Mouse (Mus musculus) spleen, postnatal 4 days (tissue): ENCODE data around the gene Olfr1396.
A peak's percentile ranks its signal among the peaks of the same experiment; 100 is the strongest.

ENCODE experiments used
- DNase-seq, 2 experiments: peaks; one replicate each; pipeline ENCODE4 v3.0.0; 2022; ENCODE audit warnings: low spot score in 2 of 2

Gene Olfr1396

GRCm38 (mm10) chr11:49114774-49115173, at the start of gene Olfr1396:
Gene Olfr1396, minus strand, starts transcription at chr11:49114874.
- DNase-seq: no peak

DNA sequence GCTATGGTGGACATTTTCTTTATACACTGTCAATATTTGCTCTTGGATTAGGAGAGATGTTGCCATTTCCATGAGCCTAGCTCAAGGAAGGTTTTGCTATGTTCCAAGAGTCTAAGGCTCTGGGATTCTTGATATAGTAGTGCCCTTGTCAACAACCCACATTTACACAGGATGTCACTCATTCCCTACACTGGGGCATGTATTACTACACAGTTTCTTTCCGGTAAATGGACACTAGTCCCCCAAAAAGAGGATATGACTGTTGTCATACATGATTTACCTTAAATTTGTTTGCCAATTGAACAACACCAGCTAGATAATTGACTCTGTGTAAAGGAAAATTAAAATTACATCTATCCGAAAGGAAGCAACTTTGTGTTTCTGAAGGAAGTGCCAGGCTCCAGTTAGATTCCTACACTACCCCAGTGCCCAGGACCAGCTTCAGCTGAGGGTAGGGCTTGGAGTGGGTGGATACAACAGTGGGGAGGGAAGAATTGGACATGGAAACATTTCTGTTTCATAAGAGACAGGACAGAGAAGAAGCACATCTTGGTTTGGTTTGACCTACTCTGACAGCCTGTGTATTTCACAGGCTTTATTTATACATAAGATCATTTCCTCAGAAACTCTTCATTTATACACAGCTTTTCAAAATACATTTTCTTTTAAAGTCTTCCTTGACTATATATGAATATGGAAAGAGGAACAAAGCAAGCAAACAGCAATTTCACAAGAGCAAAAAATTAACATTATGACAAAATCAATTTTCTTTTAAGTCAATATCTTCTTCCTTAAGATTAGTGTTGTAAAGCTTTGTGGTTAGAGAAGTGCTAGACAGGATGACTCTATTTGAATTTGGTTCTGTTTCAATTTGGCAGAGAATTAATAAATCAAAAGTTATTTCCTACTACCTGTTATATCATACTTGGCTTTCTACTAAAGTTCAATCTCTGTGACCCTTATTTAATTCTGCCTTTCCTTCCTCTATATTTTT, 42.4 kb upstream of the Olfr1396 start:
- DNase-seq: no peak

DNA sequence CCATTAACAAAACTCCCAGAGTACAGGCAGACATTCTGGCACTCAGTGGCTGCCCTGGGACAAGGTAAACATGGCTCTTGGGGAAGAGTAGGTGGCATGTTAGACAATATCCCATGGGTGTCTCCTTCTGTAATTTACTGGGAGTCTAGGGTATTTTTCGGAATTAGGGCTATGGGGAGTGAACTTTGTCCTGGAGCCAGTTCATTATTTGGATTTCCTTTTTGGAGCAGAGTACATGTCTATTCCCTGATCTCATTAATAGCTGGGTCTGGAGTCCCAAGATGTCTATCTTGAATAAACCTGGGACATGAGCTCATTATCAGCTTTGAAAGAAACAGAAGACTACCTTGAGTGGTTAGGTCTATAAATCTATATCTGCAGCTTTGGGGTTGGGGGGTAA, 39.4 kb upstream of the Olfr1396 start, which contains the start of gene Olfr1394:
Gene Olfr1394 (plus strand): TSS at position 301 of the 400 bp plus-strand sequence.
- no peak for DNase-seq

DNA sequence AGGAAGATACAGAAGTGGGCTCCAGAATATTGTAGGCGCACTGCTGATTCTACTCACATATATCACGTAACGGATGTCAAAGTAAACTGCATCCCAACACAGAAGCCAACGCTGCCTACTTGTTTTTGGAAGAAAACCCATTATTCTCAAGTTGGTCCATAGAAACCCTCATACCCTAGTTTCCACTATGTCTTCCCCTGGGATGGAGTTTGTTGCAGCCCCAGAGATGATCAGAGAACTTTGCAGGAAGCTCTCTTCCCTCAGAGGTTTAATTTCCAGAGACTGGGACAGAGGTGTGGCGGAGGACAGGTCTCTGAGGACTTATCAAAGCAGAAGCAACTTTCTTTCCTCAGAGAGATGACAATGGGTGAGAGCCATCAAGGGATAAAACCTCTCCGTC, 27.3 kb upstream of the Olfr1396 start, which contains the start of gene Olfr1395:
Gene Olfr1395 (plus strand): TSS at position 301 of the 400 bp plus-strand sequence.
- DNase-seq: no peak

- DNase-seq: no peak
These were observed 9.5 kb upstream of the Olfr1396 start for GRCm38 (mm10) chr11:49124169-49124568.

- DNase-seq: no peak
These were observed 5.0 kb upstream of the Olfr1396 start for GRCm38 (mm10) chr11:49119635-49120034.

DNA sequence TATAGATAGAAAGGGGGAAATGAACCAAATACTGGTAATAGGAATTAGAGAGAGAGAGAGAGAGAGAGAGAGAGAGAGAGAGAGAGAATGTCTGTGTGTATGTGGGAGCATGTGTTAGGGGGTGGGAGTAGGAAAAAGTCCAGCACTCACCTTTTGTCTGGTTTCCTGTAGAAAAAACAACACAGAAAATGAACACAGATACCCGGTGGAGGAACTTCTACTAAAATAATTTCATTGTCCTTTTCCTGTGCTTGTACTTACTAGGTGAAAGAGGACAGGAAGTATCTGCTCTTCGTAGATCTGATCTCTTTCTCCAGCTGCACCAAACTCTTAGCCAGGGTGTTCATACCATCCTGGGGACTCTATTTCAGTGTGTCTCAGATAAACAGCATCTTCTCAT, 516 bp downstream of the Olfr1396 start:
- DNase-seq: no peak

DNA sequence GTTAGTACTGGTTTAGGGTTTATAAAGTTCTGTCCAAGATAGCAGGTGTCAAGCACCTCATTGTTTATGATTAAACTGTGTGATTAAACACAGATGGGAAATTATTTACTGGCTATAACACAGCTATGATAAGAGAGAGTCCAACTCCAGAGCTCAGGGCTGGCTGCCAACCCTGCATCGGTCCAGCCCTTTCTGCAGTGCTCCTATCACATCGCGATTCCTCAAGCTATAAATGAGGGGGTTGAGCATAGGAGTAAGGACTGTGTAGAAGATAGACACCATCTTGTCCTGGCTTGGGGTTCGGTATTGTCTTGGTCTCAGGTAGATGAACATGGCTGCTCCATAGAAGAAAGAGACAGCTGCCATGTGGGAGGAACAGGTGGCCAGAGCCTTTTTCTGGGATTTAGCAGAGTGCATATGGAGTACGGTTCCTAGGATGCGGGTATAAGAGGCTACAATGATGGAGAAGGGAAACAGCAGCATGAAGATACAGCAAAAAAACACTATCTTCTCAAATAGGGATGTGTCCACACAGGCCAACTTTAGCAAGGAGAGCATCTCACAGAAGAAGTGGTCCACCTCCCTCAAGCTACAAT, 2.0 kb downstream of the Olfr1396 start:
- DNase-seq: no peak

DNA sequence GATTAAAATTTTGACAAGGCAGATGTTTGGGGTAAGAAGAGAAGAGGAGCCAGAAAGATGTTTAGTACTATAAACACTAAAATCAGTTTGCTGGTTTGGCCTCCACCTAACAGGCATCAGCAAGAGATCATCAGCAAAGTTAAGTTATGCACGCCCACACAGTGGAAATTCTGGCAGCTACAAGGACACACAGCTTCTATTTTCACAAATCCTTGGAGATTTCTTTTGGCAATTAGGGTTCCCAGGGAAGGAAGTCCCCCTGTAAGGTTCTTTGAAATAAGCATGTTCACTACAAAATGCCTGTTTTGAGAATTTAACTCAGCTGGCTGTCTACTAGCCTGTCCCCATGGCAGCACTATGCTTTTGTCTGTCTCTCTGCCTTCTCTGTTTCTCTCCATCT, 3.7 kb downstream of the Olfr1396 start:
- DNase-seq: no peak

GRCm38 (mm10) chr11:49108833-49109232, 5.8 kb downstream of the Olfr1396 start:
- DNase-seq: no peak

DNA sequence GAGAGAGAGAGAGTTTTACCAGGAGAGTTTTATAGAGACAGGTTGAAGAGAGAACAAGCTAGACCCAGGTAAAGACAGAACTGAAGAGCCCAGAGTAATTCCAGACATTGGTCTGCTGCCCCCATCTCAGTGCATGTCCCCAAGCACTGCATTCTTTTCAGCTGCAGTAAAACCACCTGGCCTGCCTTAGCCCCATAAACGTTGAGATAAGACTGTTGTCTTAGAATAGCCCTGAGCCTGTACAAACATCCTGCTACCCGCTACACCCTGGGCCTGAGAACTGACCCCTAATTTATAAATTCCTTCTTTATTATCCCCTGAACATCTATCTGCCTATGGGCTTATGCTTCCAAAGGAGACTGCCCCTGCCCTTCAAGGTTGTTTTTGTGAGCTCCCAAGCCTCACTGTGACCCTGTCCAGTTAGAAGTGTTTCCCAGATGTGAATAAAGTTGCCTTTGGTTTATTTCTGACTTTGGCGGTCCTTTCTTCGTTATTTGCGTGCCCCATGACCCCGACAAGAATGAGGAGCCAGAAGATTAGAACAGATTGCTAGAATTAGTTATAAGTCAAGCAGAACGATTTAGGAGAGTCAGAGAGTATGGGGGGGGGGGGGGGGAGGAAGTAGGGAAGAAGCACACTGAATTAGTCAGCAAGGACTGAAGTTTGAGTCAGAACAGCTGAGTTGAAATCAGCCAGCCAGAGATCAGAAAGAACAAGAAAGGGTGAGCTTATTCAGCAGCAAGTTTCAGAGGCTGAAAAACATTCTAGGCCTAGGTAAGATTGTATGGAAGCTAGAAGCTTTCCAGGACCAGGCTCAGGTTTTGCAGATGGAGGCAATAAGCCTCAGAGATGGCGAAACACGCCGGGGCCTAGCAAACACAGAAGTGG, 6.8 kb downstream of the Olfr1396 start:
- no peak for DNase-seq

DNA sequence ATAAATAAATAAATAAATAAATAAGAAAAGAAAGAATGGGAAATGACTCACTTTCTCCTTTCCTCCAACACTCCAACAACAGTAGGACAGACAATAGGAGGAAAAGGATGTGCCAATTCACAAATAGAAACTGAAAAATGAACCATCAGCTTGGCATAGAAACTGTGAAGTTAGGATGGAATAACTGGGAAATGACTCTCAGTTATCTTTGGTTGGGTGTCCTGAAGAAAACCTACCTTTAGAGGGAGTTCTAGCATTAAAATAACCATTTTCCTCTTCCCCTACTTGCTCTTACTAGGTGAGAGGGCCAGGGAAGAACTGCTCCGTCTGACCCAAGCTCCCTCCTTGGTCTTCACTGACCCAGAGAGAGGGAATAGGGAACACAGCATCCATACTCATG, 8.9 kb downstream of the Olfr1396 start:
- DNase-seq: no peak

GRCm38 (mm10) chr11:49103047-49103693, 11.5 kb downstream of the Olfr1396 start:
- peak; percentile 85 to 97 for DNase-seq

GRCm38 (mm10) chr11:49101500-49101899, 13.2 kb downstream of the Olfr1396 start:
- no peak for DNase-seq

DNA sequence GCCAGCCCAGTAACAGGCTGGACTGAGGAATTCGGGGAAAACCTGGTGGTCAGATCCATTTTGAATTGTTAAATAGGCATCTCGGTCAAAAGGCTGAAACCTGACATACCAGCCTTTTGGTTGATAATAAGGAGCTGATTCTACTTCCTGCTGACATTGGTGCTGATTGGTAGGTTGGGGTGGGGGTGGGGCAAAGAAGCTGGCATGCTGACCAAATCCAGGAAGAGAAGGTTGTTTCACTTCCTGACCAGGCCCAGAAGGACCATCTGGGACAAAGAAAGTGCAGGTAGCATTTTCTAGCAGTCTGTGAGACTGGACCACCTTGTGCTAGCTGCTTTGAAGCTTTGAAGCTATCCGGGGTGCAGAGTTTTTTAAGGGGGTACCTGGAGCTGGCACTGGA, 14.3 kb downstream of the Olfr1396 start:
- no peak for DNase-seq

GRCm38 (mm10) chr11:49095367-49095766, 19.3 kb downstream of the Olfr1396 start:
- DNase-seq: peak in 1 of 2 experiments; percentile 47

DNA sequence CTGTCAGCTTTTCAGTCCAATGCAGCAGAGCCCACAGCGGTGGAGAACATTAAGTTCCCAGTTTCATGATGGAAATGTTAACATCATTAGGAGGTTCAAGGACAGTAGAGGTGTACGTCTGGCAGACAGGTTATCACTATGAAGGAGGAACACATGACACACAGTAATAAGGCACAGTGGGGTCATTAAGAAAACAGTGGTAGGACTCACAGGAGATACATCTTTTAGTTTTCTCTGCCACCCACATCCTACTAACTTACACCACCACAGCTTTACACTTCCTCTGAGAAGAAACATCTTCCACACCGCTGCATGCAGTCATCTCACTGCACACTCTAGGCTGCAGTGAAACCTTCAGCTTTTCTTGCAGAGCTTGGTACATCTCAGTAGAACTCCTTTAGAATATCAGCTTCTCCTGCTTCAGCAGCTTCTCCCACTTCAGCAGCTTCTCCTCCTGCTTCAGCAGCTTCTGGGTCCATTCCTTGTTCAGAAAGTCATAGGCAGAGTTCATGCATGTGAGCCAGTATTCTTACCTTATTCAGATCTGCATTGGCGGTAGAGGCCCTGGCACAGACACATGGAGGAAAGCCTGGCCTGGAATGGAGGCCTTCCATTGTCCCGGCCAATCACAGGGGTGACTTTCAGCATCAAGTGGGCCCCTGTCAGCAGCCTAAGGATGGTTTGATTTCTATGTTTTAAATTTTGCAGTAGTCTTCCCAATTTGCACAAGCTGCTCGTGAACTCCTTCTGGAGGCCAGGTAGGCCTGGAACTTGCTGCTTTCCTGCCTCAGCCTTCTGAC, 20.6 kb downstream of the Olfr1396 start:
- peak in 1 of 2 experiments; percentile 52 for DNase-seq

DNA sequence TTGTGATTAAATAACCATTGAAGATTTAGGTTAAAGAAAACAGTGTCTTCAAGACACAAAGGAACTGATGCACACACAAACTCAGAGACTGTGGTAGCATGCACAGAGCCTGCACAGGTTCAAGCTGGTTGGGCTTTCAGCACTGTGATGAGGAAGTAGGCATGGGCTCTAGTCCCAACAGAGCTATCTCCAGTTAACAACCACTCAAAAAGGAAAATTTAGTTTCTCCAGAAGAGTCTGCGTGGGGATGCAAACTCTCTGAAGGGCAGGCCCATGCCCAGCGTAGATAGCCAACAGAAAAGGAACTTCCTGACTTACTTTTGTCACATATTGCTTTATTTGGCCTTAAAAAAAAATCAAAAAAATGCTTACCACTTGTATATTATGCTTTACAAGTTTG, 21.9 kb downstream of the Olfr1396 start:
- peak in 1 of 2 experiments; percentile 35 for DNase-seq

DNA sequence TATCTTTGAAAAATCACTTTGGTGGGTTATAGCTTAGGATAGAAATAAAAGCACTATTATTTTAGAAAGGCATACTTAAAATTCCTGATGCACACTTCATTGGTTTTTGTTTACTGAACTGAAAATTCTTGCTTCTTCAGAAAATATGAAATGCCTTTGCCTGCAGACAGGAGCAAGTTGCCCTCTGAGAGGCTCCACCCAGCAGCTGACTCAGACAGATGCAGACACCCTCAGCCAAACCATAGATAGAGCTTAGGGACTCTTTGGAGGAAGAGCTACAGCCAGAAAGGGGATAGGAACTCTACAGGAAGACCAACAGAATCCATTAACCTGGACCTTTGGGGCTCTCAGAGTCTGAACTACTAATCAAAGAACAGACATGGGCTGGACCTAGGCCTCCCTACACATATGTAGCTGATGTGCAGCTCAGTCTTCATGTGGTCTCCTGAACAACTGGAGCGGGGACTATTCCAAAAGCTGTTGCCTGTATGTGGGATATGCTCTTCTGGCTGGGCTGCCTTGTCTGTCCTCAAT, 22.6 kb downstream of the Olfr1396 start:
- DNase-seq: peak in 1 of 2 experiments; percentile 52

DNA sequence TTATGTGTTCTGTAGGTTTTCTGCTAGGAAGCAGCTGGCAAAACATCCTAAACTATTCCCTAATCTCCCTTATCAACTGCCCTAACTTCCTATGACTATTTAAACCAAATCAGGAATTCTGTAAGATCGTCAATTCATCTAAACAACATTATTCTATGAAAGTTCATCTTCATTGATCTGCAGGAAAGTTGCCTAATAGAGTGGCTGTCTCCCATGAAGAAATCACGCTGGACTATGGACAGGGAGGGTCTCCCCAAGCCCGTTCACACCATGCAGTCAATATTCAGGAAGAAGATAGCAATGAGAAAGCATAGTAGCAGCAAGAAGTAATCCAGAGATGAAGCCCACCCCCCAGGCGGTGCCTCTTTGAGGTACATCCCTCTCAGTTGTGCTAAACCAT, 23.5 kb downstream of the Olfr1396 start:
- DNase-seq: no peak
